Mouse (Mus musculus) spleen, adult 10 weeks (tissue): ENCODE measurements around the gene Tor3a. TPM values are rescaled to one million over a fixed set of nuclear protein-coding genes. Genes with fewer than 3 reads are reported as not detected.

Source experiments
- polyA plus RNA-seq: library from polyadenylated mRNA; stranded (reverse); fragments of 350-450 nt; fragmentation: Illumina TruSeq; extraction: RNeasy Lipid Tissue Mini Kit (QIAGEN cat#74804); gene quantifications from one replicate; pipeline ENCODE4 v1.2.3, GENCODE M21; 2015; ENCODE audit warnings: low replicate concordance; ENCODE audit not compliant: insufficient read depth

The Tor3a gene
- 31.6 TPM for polyA plus RNA-seq

GRCm38 (mm10) chr1:156674195-156675000 lies at the start of gene Tor3a:
Tor3a (minus strand) TSS chr1:156674356.

GRCm38 (mm10) chr1:156718950-156719805 lies 45.0 kb upstream of the Tor3a start, which contains the start of gene Fam20b:
Fam20b (minus strand) TSS chr1:156719086.

Other genes starting within 250 kb of the Tor3a start
- 66.3 TPM for gene Soat1, start 200.0 kb downstream of the Tor3a start, polyA plus RNA-seq
- gene Gm10031, start 150.3 kb downstream of the Tor3a start, polyA plus RNA-seq, result 4.5 TPM
- gene Abl2, start 115.6 kb downstream of the Tor3a start, polyA plus RNA-seq, result 24.6 TPM
- gene Fam20b, start 44.7 kb upstream of the Tor3a start, polyA plus RNA-seq, result 37.2 TPM
- gene Angptl1, start 164.2 kb upstream of the Tor3a start, polyA plus RNA-seq, result not detected